Mouse (Mus musculus) granulocyte monocyte progenitor cell, adult 5-6 weeks (primary cell): Measurements from ENCODE around the gene Abcb8. TPM values are rescaled to one million over a fixed set of nuclear protein-coding genes. Genes with fewer than 3 reads are reported as not detected.
A peak's percentile ranks its signal among the peaks of the same experiment; 100 is the strongest.

ENCODE experiments used
- ATAC-seq: replicated peaks from 2 replicates; pipeline ENCODE4 v1.8.0; 2016; ENCODE audit warnings: mild to moderate bottlenecking, moderate TSS enrichment, inconsistent platforms; ENCODE audit not compliant: poor library complexity, severe bottlenecking
- total RNA-seq, 2 experiments: library from RNA; stranded (forward) in 1 of 2; stranded (reverse) in 1 of 2; fragments of 200-712, 200-1000 nt in 1 of 2; fragments of >200 nt in 1 of 2; fragmentation: Nextera tagmentation in 1 of 2; gene quantifications; 2 replicates each; pipeline ENCODE4 v1.2.3; 2014 to 2017

Abcb8 gene
- total RNA-seq, 2 experiments from 2014 or later = 14.4 to 17.6 TPM

- ATAC-seq = no peak
Measured at GRCm38 (mm10) chr5:24452030-24452690, 58.7 kb downstream of the Abcb8 start, which contains the start of gene Agap3. TSS of gene Agap3 (plus strand) at chr5:24452177.

GRCm38 (mm10) chr5:24452691-24453233 is 59.3 kb downstream of the Abcb8 start:
- ATAC-seq = peak; percentile 21

- ATAC-seq = no peak
Measured at GRCm38 (mm10) chr5:24453283-24453984, 60.0 kb downstream of the Abcb8 start.

- ATAC-seq = no peak
Measured at GRCm38 (mm10) chr5:24453985-24454303, 60.5 kb downstream of the Abcb8 start.

- no peak for ATAC-seq
Measured at GRCm38 (mm10) chr5:24455076-24455475, 61.6 kb downstream of the Abcb8 start.

- no peak for ATAC-seq
Measured at GRCm38 (mm10) chr5:24455613-24456012, 62.1 kb downstream of the Abcb8 start.

Other genes with a start within 250 kb of the Abcb8 start
- gene Nupl2, start 228.7 kb upstream of the Abcb8 start, total RNA-seq (2014; fragmentation: Nextera tagmentation) = 14.2 and 18.3 TPM in 2 replicates
- gene Nupl2, start 228.7 kb upstream of the Abcb8 start, total RNA-seq (2017) = 7.1 and 7.5 TPM in 2 replicates
- not detected in 2 replicates for gene Kcnh2, start 42.1 kb upstream of the Abcb8 start, total RNA-seq (2014; fragmentation: Nextera tagmentation)
- gene Kcnh2, start 42.1 kb upstream of the Abcb8 start, total RNA-seq (2017) = not detected in 2 replicates
- 0.56 TPM in 1 of 2 replicates, not detected in the other for gene Nos3, start 28.9 kb upstream of the Abcb8 start, total RNA-seq (2014; fragmentation: Nextera tagmentation)
- gene Nos3, start 28.9 kb upstream of the Abcb8 start, total RNA-seq (2017) = not detected in 2 replicates
- 1.8 and 4.0 TPM in 2 replicates for gene Atg9b, start 1.5 kb upstream of the Abcb8 start, total RNA-seq (2014; fragmentation: Nextera tagmentation)
- gene Atg9b, start 1.5 kb upstream of the Abcb8 start, total RNA-seq (2017) = 4.0 and 5.3 TPM in 2 replicates
- gene Asic3, start 19.7 kb downstream of the Abcb8 start, total RNA-seq (2014; fragmentation: Nextera tagmentation) = not detected in 2 replicates
- not detected in 2 replicates for gene Asic3, start 19.7 kb downstream of the Abcb8 start, total RNA-seq (2017)
- 24.4 and 36.9 TPM in 2 replicates for gene Cdk5, start 29.9 kb downstream of the Abcb8 start, total RNA-seq (2014; fragmentation: Nextera tagmentation)
- 20.7 and 22.4 TPM in 2 replicates for gene Cdk5, start 29.9 kb downstream of the Abcb8 start, total RNA-seq (2017)
- gene Slc4a2, start 30.2 kb downstream of the Abcb8 start, total RNA-seq (2014; fragmentation: Nextera tagmentation) = 20.9 and 28.9 TPM in 2 replicates
- 13.5 and 29.3 TPM in 2 replicates for gene Slc4a2, start 30.2 kb downstream of the Abcb8 start, total RNA-seq (2017)
- gene Fastk, start 51.6 kb downstream of the Abcb8 start, total RNA-seq (2014; fragmentation: Nextera tagmentation) = 53.8 and 75.7 TPM in 2 replicates
- 15.9 and 23.3 TPM in 2 replicates for gene Fastk, start 51.6 kb downstream of the Abcb8 start, total RNA-seq (2017)
- gene Tmub1, start 54.2 kb downstream of the Abcb8 start, total RNA-seq (2014; fragmentation: Nextera tagmentation) = 6.4 and 18.7 TPM in 2 replicates
- gene Tmub1, start 54.2 kb downstream of the Abcb8 start, total RNA-seq (2017) = 8.8 and 11.1 TPM in 2 replicates
- 21.5 and 26.8 TPM in 2 replicates for gene Agap3, start 58.5 kb downstream of the Abcb8 start, total RNA-seq (2014; fragmentation: Nextera tagmentation)
- gene Agap3, start 58.5 kb downstream of the Abcb8 start, total RNA-seq (2017) = 19.4 and 31.8 TPM in 2 replicates
- gene Gbx1, start 133.5 kb downstream of the Abcb8 start, total RNA-seq (2014; fragmentation: Nextera tagmentation) = not detected in 2 replicates
- not detected in 2 replicates for gene Gbx1, start 133.5 kb downstream of the Abcb8 start, total RNA-seq (2017)
- not detected in 2 replicates for gene Asb10, start 147.3 kb downstream of the Abcb8 start, total RNA-seq (2014; fragmentation: Nextera tagmentation)
- gene Asb10, start 147.3 kb downstream of the Abcb8 start, total RNA-seq (2017) = not detected in 2 replicates
- not detected in 2 replicates for gene 4931409K22Rik, start 163.1 kb downstream of the Abcb8 start, total RNA-seq (2014; fragmentation: Nextera tagmentation)
- gene 4931409K22Rik, start 163.1 kb downstream of the Abcb8 start, total RNA-seq (2017) = not detected in 2 replicates
- gene Abcf2, start 183.8 kb downstream of the Abcb8 start, total RNA-seq (2014; fragmentation: Nextera tagmentation) = 51.6 and 74.3 TPM in 2 replicates
- gene Abcf2, start 183.8 kb downstream of the Abcb8 start, total RNA-seq (2017) = 98.3 and 98.8 TPM in 2 replicates
- gene Chpf2, start 193.1 kb downstream of the Abcb8 start, total RNA-seq (2014; fragmentation: Nextera tagmentation) = 17.8 and 17.9 TPM in 2 replicates
- gene Chpf2, start 193.1 kb downstream of the Abcb8 start, total RNA-seq (2017) = 10.4 and 29.2 TPM in 2 replicates
- gene Smarcd3, start 230.7 kb downstream of the Abcb8 start, total RNA-seq (2014; fragmentation: Nextera tagmentation) = not detected in 2 replicates
- gene Smarcd3, start 230.7 kb downstream of the Abcb8 start, total RNA-seq (2017) = 0.05 and 0.34 TPM in 2 replicates